Mouse (Mus musculus): ENCODE measurements around the gene Olfr1025-ps1. TPM values are rescaled to one million over a fixed set of nuclear protein-coding genes. Genes with fewer than 3 reads are reported as not detected.

The Olfr1025-ps1 gene
- polyA plus RNA-seq (2012; rRNA removed), result not detected in 2 replicates

GRCm38 (mm10) chr2:85914893-85915292 lies at the start of gene Olfr1025-ps1:
Gene Olfr1025-ps1 (plus strand): TSS chr2:85915193.

GRCm38 (mm10) chr2:85868294-85868693 lies 46.7 kb upstream of the Olfr1025-ps1 start, which contains the start of gene Olfr1022:
Gene Olfr1022 (plus strand): TSS chr2:85868594.

DNA sequence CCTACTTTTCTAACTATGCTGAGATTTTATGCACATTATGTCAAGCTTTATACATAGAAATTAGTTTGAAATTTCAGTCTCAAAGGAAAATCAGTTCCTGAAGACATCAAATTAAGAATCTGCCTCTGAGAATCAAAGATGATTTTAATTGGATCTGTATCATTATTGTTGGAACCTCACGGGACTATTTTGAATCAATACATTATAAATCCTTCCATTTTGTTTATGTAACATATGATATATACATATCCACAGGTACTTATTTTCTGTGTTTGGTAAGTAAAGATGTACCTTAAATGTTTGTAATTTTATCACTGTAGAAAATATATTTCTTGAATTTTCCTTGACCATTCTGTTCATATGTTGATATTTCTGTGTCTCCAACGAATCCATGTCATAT lies 29.7 kb upstream of the Olfr1025-ps1 start, which contains the start of gene Olfr1023:
TSS of gene Olfr1023 (plus strand) at position 301 of the 400 bp plus-strand sequence.

DNA sequence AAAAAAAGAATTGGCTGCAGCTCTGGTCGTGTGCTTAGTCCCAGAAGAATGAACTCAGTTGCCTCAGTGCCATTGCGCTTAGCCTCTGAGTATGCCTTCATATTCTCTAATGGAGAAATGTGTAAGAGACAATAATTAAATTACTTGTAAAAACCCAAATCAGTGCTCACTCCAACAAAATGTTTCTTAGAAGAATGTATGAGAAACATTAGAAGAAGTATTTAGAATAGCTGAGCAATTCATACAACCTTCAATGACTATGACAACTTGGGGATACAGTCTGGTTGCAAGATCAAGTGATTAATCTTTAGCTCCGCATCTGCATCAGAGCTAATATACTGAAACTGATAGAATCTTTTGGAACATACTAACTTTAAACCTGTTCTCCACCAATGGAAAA lies 10.0 kb upstream of the Olfr1025-ps1 start, which contains the start of gene Olfr1024:
TSS of gene Olfr1024 (minus strand) at position 101 of the 400 bp plus-strand sequence.

GRCm38 (mm10) chr2:85921258-85921657 lies 6.3 kb downstream of the Olfr1025-ps1 start, which contains the start of gene Olfr1026:
Gene Olfr1026 (plus strand): TSS chr2:85921558.

DNA sequence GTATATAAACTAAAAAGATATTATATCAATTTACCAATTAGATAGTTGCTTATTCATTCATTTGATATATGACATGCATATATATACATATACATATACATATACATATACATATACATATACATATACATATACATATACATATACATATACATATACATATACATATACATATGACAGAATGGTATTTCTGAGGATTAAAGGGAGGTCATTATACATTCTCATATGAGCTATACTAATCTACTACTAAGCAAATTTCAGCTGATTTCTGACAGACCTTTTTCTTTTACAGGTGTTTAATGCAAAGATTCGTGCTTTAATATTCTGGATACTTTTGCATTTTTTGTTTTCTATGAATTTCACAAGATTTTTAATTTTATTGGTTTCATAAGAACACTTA lies 35.1 kb downstream of the Olfr1025-ps1 start, which contains the start of gene Olfr1028:
TSS of gene Olfr1028 (plus strand) at position 301 of the 400 bp plus-strand sequence.

Other genes starting within 250 kb of the Olfr1025-ps1 start
- gene Olfr1006, start 236.4 kb upstream of the Olfr1025-ps1 start, polyA plus RNA-seq (2012; rRNA removed), result not detected in 2 replicates
- gene Olfr1008, start 225.8 kb upstream of the Olfr1025-ps1 start, polyA plus RNA-seq (2012; rRNA removed), result not detected in 2 replicates
- not detected in 2 replicates for gene Olfr1009, start 199.8 kb upstream of the Olfr1025-ps1 start, polyA plus RNA-seq (2012; rRNA removed)
- gene Olfr1012, start 152.4 kb upstream of the Olfr1025-ps1 start, polyA plus RNA-seq (2012; rRNA removed), result not detected in 2 replicates
- not detected in 2 replicates for gene Olfr1013, start 148.1 kb upstream of the Olfr1025-ps1 start, polyA plus RNA-seq (2012; rRNA removed)
- not detected in 2 replicates for gene Olfr1014, start 142.5 kb upstream of the Olfr1025-ps1 start, polyA plus RNA-seq (2012; rRNA removed)
- not detected in 2 replicates for gene Olfr1015, start 133.2 kb upstream of the Olfr1025-ps1 start, polyA plus RNA-seq (2012; rRNA removed)
- gene Olfr1016, start 112.6 kb upstream of the Olfr1025-ps1 start, polyA plus RNA-seq (2012; rRNA removed), result not detected in 2 replicates
- gene Olfr1018, start 96.7 kb upstream of the Olfr1025-ps1 start, polyA plus RNA-seq (2012; rRNA removed), result not detected in 2 replicates
- gene Olfr1019, start 69.7 kb upstream of the Olfr1025-ps1 start, polyA plus RNA-seq (2012; rRNA removed), result not detected in 2 replicates
- gene Olfr1020, start 68.2 kb upstream of the Olfr1025-ps1 start, polyA plus RNA-seq (2012; rRNA removed), result not detected in 2 replicates
- gene Olfr1022, start 46.6 kb upstream of the Olfr1025-ps1 start, polyA plus RNA-seq (2012; rRNA removed), result not detected in 2 replicates
- not detected in 2 replicates for gene Olfr1023, start 29.6 kb upstream of the Olfr1025-ps1 start, polyA plus RNA-seq (2012; rRNA removed)
- not detected in 2 replicates for gene Olfr1024, start 10.1 kb upstream of the Olfr1025-ps1 start, polyA plus RNA-seq (2012; rRNA removed)
- gene Olfr1026, start 6.4 kb downstream of the Olfr1025-ps1 start, polyA plus RNA-seq (2012; rRNA removed), result not detected in 2 replicates
- under 0.01 TPM in 1 of 2 replicates, not detected in the other for gene Olfr1028, start 35.2 kb downstream of the Olfr1025-ps1 start, polyA plus RNA-seq (2012; rRNA removed)
- gene Olfr1029, start 58.7 kb downstream of the Olfr1025-ps1 start, polyA plus RNA-seq (2012; rRNA removed), result not detected in 2 replicates
- not detected in 2 replicates for gene Olfr1030, start 64.1 kb downstream of the Olfr1025-ps1 start, polyA plus RNA-seq (2012; rRNA removed)
- not detected in 2 replicates for gene Olfr1031, start 75.1 kb downstream of the Olfr1025-ps1 start, polyA plus RNA-seq (2012; rRNA removed)
- gene Olfr1032, start 90.3 kb downstream of the Olfr1025-ps1 start, polyA plus RNA-seq (2012; rRNA removed), result not detected in 2 replicates
- gene Olfr1033, start 105.4 kb downstream of the Olfr1025-ps1 start, polyA plus RNA-seq (2012; rRNA removed), result 0.28 and 0.37 TPM in 2 replicates
- gene Olfr1034, start 130.7 kb downstream of the Olfr1025-ps1 start, polyA plus RNA-seq (2012; rRNA removed), result 0.06 and 0.09 TPM in 2 replicates
- gene Olfr1036, start 158.8 kb downstream of the Olfr1025-ps1 start, polyA plus RNA-seq (2012; rRNA removed), result not detected in 2 replicates
- not detected in 2 replicates for gene Olfr1037, start 172.2 kb downstream of the Olfr1025-ps1 start, polyA plus RNA-seq (2012; rRNA removed)
- gene Olfr1039, start 220.7 kb downstream of the Olfr1025-ps1 start, polyA plus RNA-seq (2012; rRNA removed), result not detected in 2 replicates
- gene Olfr1040, start 231.5 kb downstream of the Olfr1025-ps1 start, polyA plus RNA-seq (2012; rRNA removed), result not detected in 2 replicates
- gene Olfr1042, start 246.6 kb downstream of the Olfr1025-ps1 start, polyA plus RNA-seq (2012; rRNA removed), result not detected in 2 replicates

Data from liver, embryonic 14 days (tissue).